Mouse (Mus musculus) lung, embryonic 14.5 days (tissue): ENCODE measurements around the gene Polh. TPM values are rescaled to one million over a fixed set of nuclear protein-coding genes. Genes with fewer than 3 reads are reported as not detected.

Experiments
- ATAC-seq: fragments of 200-750 bp; cut with Nextera tagmentation; 2 replicates; pipeline ENCODE4 v1.8.0; 2017; ENCODE audit warnings: mild to moderate bottlenecking, moderate TSS enrichment, moderate library complexity; ENCODE audit not compliant: insufficient read depth
- DNase-seq: peaks from one replicate; pipeline ENCODE4 v3.0.0-alpha.2; 2015
- H3K27ac ChIP-seq: fragments of 300-500 bp; sonication (generic); 2 replicates; pipeline ENCODE4 v1.5.1; 2014; ENCODE audit warnings: low read depth, mild to moderate bottlenecking, moderate library complexity
- H3K27me3 ChIP-seq: fragments of 300-500 bp; sonication (generic); 2 replicates; pipeline ENCODE4 v1.6.1; 2014; ENCODE audit warnings: low read length, control low read depth; ENCODE audit not compliant: insufficient read depth
- H3K36me3 ChIP-seq: fragments of 300-500 bp; sonication (generic); 2 replicates; pipeline ENCODE4 v1.6.1; 2014; ENCODE audit warnings: control low read depth; ENCODE audit not compliant: insufficient read depth
- H3K4me1 ChIP-seq: fragments of 300-500 bp; sonication (generic); 2 replicates; pipeline ENCODE4 v1.6.1; 2014; ENCODE audit warnings: antibody characterized with exemption, control low read depth; ENCODE audit not compliant: insufficient read depth
- H3K4me2 ChIP-seq: fragments of 300-500 bp; sonication (generic); 2 replicates; pipeline ENCODE4 v1.6.1; 2014; ENCODE audit warnings: mild to moderate bottlenecking
- H3K4me3 ChIP-seq: fragments of 300-500 bp; sonication (generic); 2 replicates; pipeline ENCODE4 v1.5.1; 2014; ENCODE audit warnings: low read depth, low read length
- H3K9ac ChIP-seq: fragments of 300-500 bp; sonication (generic); 2 replicates; pipeline ENCODE4 v1.6.1; 2014
- H3K9me3 ChIP-seq: fragments of 300-500 bp; sonication (generic); 2 replicates; pipeline ENCODE4 v1.6.1; 2016; ENCODE audit warnings: low read depth, low read length, control low read depth
- CTCF ChIP-seq: IDR thresholded peaks from 2 replicates; pipeline ENCODE4 v1.5.1; 2016; ENCODE audit warnings: antibody characterized with exemption, low read depth
- WGBS: fragments of 180-500 bp; shearing (Covaris S2); extraction: QIAGEN DNeasy Blood & Tissue Kit; methylation state at CpG from one replicate; pipeline ENCODE4 v1.1.7; 2014; 5-methylcytosine and 5-hydroxymethylcytosine counted together
- polyA plus RNA-seq: library from polyadenylated mRNA; unstranded; fragments of >200 nt; fragmentation: Nextera tagmentation; extraction: Ambion mirVana; gene quantifications from 2 replicates; pipeline ENCODE4 v1.2.1, GENCODE M21; 2014

Polh gene
- polyA plus RNA-seq, 1 experiment from 2014 or later, result 19.6 TPM

GRCm38 (mm10) chr17:46221601-46222000, 19.2 kb upstream of the Polh start:
- DNase-seq (no peak), ATAC-seq (no peak)
- Histone ChIP-seq H3K9ac (no peak overlapping the region), H3K27ac (no peak overlapping the region), H3K4me3 (no peak overlapping the region), H3K9me3 (no peaks in the 10 kb centered on the region), H3K4me1 (no peaks in the 10 kb centered on the region), H3K27me3 (no peaks in the 10 kb centered on the region), H3K36me3 (peaks cover 98% of the 10 kb centered on the region), H3K4me2 (no peak overlapping the region)
- no peak for TF ChIP-seq CTCF
- WGBS, result 87% methylated on average over 3 of the region's 3 CpGs

GRCm38 (mm10) chr17:46210550-46210949, 8.1 kb upstream of the Polh start:
- no peak for DNase-seq
- Histone ChIP-seq H3K4me3 (no peak overlapping the region), H3K9ac (no peak overlapping the region), H3K27ac (no peak overlapping the region), H3K4me2 (no peak overlapping the region), H3K27me3 (no peaks in the 10 kb centered on the region), H3K36me3 (peaks cover 95% of the 10 kb centered on the region), H3K4me1 (no peaks in the 10 kb centered on the region), H3K9me3 (no peaks in the 10 kb centered on the region)
- no peak for ATAC-seq
- 86% methylated on average over 3 of the region's 3 CpGs for WGBS
- TF ChIP-seq CTCF, result no peak

DNA sequence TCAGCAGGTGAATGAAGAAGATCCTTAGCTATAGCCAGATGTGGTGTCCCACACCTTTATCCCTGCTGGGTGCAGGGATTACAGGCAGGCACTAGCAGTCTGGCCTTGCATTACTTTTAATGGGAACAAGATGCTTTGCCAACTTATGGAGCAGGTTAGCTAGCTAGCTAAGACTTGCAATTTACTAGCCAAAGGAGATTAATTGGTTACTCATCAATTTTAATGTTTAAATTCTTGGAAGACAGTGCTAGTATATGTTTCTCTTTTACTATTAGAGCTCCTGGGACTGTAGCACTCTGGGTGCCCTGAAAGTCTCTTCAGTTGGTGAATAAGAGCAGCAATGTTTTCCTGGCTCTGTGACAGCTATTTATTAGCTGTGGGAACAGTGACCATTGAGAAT, 4.2 kb upstream of the Polh start:
- DNase-seq (no peak), ATAC-seq (no peak)
- H3K36me3 ChIP-seq, result peaks cover 67% of the 10 kb centered on the region
- H3K27me3 ChIP-seq, result no peaks in the 10 kb centered on the region
- no peak overlapping the region for H3K9ac ChIP-seq
- TF ChIP-seq CTCF, result no peak
- peaks cover 2% of the 10 kb centered on the region; the same call in 1 of the 2 replicates for H3K4me1 ChIP-seq
- no peak overlapping the region for H3K4me2 ChIP-seq
- no peak overlapping the region for H3K27ac ChIP-seq
- no peak overlapping the region for H3K4me3 ChIP-seq
- no peaks in the 10 kb centered on the region for H3K9me3 ChIP-seq

GRCm38 (mm10) chr17:46203078-46203477, 633 bp upstream of the Polh start:
- peaks cover 47% of the 10 kb centered on the region for H3K36me3 ChIP-seq
- H3K27ac ChIP-seq, result peak overlapping the region; percentile 90
- ATAC-seq, result no peak
- H3K27me3 ChIP-seq, result no peaks in the 10 kb centered on the region
- DNase-seq, result peak; percentile 46
- TF ChIP-seq CTCF, result no peak
- H3K9ac ChIP-seq, result peak overlapping the region; percentile 85
- under 1% methylated on average over 20 of the region's 20 CpGs for WGBS
- H3K4me1 ChIP-seq, result peaks cover 5% of the 10 kb centered on the region; the same call in 1 of the 2 replicates
- H3K9me3 ChIP-seq, result no peaks in the 10 kb centered on the region
- peak overlapping the region; percentile 78 for H3K4me2 ChIP-seq
- H3K4me3 ChIP-seq, result peak overlapping the region; percentile 97

- H3K9me3 ChIP-seq, result no peaks in the 10 kb centered on the region
- H3K36me3 ChIP-seq, result peaks cover 47% of the 10 kb centered on the region
- no peaks in the 10 kb centered on the region for H3K27me3 ChIP-seq
- H3K4me2 ChIP-seq, result peak overlapping the region; percentile 78
- WGBS, result 43% methylated on average over 6 of the region's 6 CpGs
- H3K4me1 ChIP-seq, result peaks cover 5% of the 10 kb centered on the region; the same call in 1 of the 2 replicates
- H3K27ac ChIP-seq, result no peak overlapping the region
- DNase-seq (peak; percentile 40), ATAC-seq (no peak)
- peak overlapping the region; percentile 97 for H3K4me3 ChIP-seq
- no peak for TF ChIP-seq CTCF
- peak overlapping the region; percentile 75; the same call in 1 of the 2 replicates for H3K9ac ChIP-seq
These were observed 1.3 kb downstream of the Polh start for GRCm38 (mm10) chr17:46201151-46201550.

DNA sequence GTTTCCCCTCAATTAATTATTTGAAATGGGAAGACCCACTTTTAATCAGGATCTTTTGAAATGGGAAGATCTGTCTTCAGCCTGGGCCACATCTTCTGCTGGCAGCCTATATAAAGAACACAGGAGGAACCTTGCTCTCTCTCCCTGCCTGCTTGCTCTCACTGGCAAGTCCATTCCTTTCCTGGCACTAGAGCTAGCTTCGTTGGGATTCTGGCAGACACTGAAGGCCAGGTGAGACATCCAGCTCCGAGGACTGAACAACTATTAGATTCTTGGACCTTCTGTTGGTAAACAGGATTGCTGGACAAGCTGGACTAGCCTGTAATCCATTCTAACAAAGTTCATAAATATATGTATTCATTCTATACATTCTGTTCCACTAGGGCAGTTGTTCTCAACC, 13.6 kb downstream of the Polh start:
- Histone ChIP-seq H3K4me1 (no peaks in the 10 kb centered on the region), H3K4me2 (no peak overlapping the region), H3K9ac (no peak overlapping the region), H3K36me3 (peaks cover 94% of the 10 kb centered on the region), H3K9me3 (no peaks in the 10 kb centered on the region), H3K27ac (no peak overlapping the region), H3K4me3 (no peak overlapping the region), H3K27me3 (no peaks in the 10 kb centered on the region)
- WGBS, result 89% methylated on average over 2 of the region's 2 CpGs
- TF ChIP-seq CTCF, result no peak
- DNase-seq (no peak), ATAC-seq (no peak)

DNA sequence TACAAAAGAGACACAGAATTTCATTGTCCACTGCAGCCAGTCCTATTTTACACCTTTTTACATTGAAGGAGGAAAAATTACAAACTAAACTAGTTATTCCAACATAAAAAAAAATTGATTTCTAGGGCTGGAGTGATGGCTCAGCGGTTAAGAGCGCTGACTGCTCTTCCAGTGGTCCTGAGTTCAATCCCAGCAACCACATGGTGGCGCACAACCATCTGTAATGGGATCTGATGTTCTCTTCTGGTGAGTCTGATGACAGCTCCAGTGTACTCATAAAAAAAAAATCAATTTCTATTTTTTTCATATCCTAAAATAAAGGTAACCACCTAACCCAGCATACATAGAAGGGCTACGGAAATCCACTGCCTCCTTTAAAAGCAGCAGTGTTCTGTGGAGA, 20.2 kb downstream of the Polh start:
- Histone ChIP-seq H3K27me3 (no peaks in the 10 kb centered on the region), H3K9me3 (no peaks in the 10 kb centered on the region), H3K9ac (no peak overlapping the region), H3K27ac (no peak overlapping the region), H3K4me2 (no peak overlapping the region), H3K36me3 (peaks cover 95% of the 10 kb centered on the region), H3K4me1 (no peaks in the 10 kb centered on the region), H3K4me3 (no peak overlapping the region)
- WGBS, result 88% methylated on average over 4 of the region's 4 CpGs
- TF ChIP-seq CTCF, result peak; percentile 41
- ATAC-seq (no peak), DNase-seq (peak; percentile 24)

DNA sequence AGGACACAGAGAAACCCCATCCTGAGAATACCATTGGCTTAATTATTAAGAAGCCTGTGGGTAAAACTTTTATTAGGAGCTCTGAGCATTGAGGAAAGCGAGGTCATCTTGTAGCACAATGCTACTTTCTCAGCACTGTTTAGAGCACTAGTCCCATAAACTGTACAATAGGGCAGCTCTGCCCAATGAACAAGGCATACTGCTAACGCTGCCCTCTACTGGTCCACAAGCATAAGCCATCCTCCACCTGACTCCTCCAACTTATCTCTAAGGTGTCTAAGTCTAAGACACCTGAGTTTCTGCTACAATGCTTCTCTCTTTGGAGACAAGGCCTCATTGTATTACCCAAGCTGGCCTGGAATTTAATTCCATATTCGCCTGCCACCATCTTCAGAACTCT, 31.9 kb downstream of the Polh start:
- DNase-seq (peak; percentile 65), ATAC-seq (no peak)
- Histone ChIP-seq H3K9ac (no peak overlapping the region), H3K9me3 (no peaks in the 10 kb centered on the region), H3K4me2 (no peak overlapping the region), H3K36me3 (peaks cover 85% of the 10 kb centered on the region), H3K27me3 (no peaks in the 10 kb centered on the region), H3K4me1 (no peaks in the 10 kb centered on the region), H3K4me3 (no peak overlapping the region), H3K27ac (no peak overlapping the region)
- peak; percentile 71 for TF ChIP-seq CTCF
- 65% methylated on average over 3 of the region's 3 CpGs for WGBS
